Mouse (Mus musculus) C2C12 (cell line): ENCODE data around the gene Tbc1d17. TPM values are rescaled to one million over a fixed set of nuclear protein-coding genes. Genes with fewer than 3 reads are reported as not detected.

Experiments used
- H3K27me3 ChIP-seq: one replicate; pipeline ENCODE4 v1.6.1; 2011; ENCODE audit not compliant: control insufficient read depth, insufficient read depth, insufficient read length
- H3K36me3 ChIP-seq: one replicate; pipeline ENCODE4 v1.6.1; 2011; ENCODE audit not compliant: control insufficient read depth, insufficient read depth
- H3K4me3 ChIP-seq: one replicate; pipeline ENCODE4 v1.5.1; 2011; ENCODE audit warnings: mild to moderate bottlenecking, control low read depth; ENCODE audit not compliant: poor library complexity, insufficient read depth, severe bottlenecking
- H3K79me2 ChIP-seq: one replicate; pipeline ENCODE4 v1.6.1; 2011; ENCODE audit not compliant: control insufficient read depth, insufficient read depth
- H3K79me3 ChIP-seq: one replicate; pipeline ENCODE4 v1.6.1; 2011; ENCODE audit warnings: low read depth, control low read depth
- H3ac ChIP-seq: one replicate; pipeline ENCODE3; 2011; ENCODE audit warnings: low read depth; ENCODE audit not compliant: control insufficient read depth, insufficient read length
- CEBPB ChIP-seq: IDR thresholded peaks from one replicate; pipeline ENCODE4 v1.6.1; 2011; ENCODE audit warnings: low read depth, mild to moderate bottlenecking, control low read depth, moderate library complexity
- CTCF ChIP-seq: IDR thresholded peaks from one replicate; pipeline ENCODE4 v1.5.1; 2011; ENCODE audit not compliant: control insufficient read depth, insufficient read depth, insufficient read length
- FOSL1 ChIP-seq: IDR thresholded peaks from one replicate; pipeline ENCODE4 v1.8.0; 2011; ENCODE audit warnings: mild to moderate bottlenecking, low read length; ENCODE audit not compliant: poor library complexity, insufficient read depth, severe bottlenecking
- MAX ChIP-seq: IDR thresholded peaks from one replicate; pipeline ENCODE4 v1.6.1; 2011; ENCODE audit warnings: mild to moderate bottlenecking, control low read depth
- MYOD1 ChIP-seq: IDR thresholded peaks from one replicate; pipeline ENCODE4 v1.6.1; 2011; ENCODE audit warnings: low read depth; ENCODE audit not compliant: control insufficient read depth, insufficient read length
- MYOG ChIP-seq: IDR thresholded peaks from one replicate; pipeline ENCODE4 v1.6.1; 2011; ENCODE audit not compliant: control insufficient read depth, insufficient read length; ENCODE audit errors: extremely low read depth
- USF1 ChIP-seq: IDR thresholded peaks from one replicate; pipeline ENCODE4 v1.6.1; 2011; ENCODE audit warnings: low read depth, mild to moderate bottlenecking, control low read depth, moderate library complexity
- polyA plus RNA-seq: library from polyadenylated mRNA; unstranded; fragments of >200 nt; fragmentation: generic; extraction: Trizol; gene quantifications from one replicate; pipeline ENCODE4 v1.2.1, GENCODE M21; 2012; ENCODE audit warnings: missing spikeins

Tbc1d17 gene
- polyA plus RNA-seq, 1 experiment, result 38.4 TPM

DNA sequence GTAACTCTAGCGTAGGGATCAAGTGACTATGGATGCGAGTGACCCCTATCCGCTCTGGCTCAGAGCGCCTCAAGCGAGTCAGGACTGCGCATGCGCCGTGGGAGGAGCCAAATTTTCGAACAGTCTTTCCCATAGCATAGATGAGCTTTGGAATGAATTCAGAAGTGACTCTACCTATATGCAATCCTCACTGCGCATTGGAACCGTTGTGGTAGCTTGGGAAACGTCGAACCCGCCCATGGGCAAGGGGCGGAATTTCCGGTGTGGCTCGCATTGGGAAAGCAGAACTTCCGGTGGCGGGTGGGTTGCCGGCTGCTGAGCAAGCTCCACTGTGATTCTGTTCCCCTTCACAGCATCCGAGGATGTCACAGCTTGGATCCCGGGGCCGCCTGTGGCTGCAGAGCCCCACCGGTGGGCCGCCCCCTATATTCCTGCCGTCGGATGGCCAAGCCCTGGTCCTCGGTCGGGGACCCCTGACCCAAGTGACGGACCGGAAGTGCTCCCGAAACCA lies 8.2 kb upstream of the Tbc1d17 start, which contains the start of gene Pnkp:
Gene Pnkp, plus strand, starts transcription at position 98 of the 511 bp plus-strand sequence.
- Histone ChIP-seq H3ac (peak within 1 kb of the TSS; percentile 75), H3K79me3 (peaks cover 12% of the 10 kb centered on the region), H3K36me3 (peaks cover 9% of the 10 kb centered on the region), H3K27me3 (no peaks in the 10 kb centered on the region), H3K79me2 (peaks cover 33% of the 10 kb centered on the region), H3K4me3 (peak within 1 kb of the TSS; percentile 65)
- TF ChIP-seq MYOG (no peak), CEBPB (peak; percentile 30), FOSL1 (no peak), CTCF (no peak), MAX (no peak), MYOD1 (no peak)

DNA sequence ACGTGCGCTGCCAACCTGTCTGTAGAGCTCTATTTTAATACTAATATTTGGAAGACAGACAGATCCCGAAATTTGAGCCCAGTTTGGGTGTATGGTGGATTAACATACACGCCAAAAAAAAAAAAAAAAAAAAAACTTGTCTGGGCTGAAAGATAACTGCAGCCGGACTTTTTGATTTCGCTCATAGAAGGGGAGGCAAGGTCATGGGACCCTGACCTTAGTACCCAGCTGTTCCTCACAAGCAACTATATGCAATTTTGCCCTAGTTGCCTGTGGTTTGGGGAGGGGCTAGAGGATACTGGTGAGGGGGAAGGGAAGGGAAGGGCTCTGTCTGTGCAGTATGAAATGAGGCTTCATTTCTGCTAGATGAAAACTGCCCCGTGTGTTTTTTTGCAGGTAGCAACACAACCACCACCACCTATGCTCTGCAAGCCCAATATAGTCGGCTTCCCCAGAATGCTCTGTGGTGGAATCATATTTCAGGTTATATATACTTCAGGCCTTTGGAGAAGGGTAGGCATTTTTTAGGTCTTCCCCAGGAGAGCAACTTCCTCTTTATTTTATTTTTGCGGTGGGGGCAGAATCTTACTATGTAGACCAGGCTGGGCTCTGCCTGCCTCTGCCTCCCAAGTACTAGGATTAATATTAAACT lies 7.5 kb upstream of the Tbc1d17 start:
- no peaks in the 10 kb centered on the region for H3K27me3 ChIP-seq
- peak overlapping the region; percentile 65 for H3K4me3 ChIP-seq
- no peak overlapping the region for H3ac ChIP-seq
- H3K79me2 ChIP-seq, result peaks cover 40% of the 10 kb centered on the region
- H3K36me3 ChIP-seq, result peaks cover 9% of the 10 kb centered on the region
- TF ChIP-seq MYOD1 (no peak), CTCF (no peak), MYOG (no peak), MAX (no peak), USF1 (no peak), CEBPB (no peak)
- peaks cover 17% of the 10 kb centered on the region for H3K79me3 ChIP-seq

DNA sequence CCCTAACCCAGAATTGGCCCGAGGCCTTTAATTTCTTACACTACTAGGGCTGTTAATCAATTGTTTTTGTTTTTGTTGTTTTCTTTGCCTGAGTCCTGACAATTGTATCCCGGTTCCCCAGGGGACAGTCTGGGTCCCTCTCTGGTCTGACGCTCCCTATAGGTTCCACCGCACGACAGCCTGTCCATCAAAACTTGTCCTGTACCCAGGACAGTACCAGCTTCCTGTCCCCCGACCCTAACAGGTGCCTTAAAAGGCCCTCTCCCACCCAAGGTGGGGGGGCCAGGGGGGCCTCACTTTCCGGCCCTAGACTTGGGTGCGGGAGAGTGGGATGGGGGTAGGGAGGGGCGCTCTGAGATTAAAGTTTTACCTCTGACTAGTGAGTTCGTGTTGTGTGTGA lies 6.2 kb upstream of the Tbc1d17 start:
- no peak for TF ChIP-seq CEBPB
- no peak for TF ChIP-seq MAX
- peaks cover 9% of the 10 kb centered on the region for H3K36me3 ChIP-seq
- H3K27me3 ChIP-seq, result no peaks in the 10 kb centered on the region
- H3K79me3 ChIP-seq, result peaks cover 27% of the 10 kb centered on the region
- no peak overlapping the region for H3ac ChIP-seq
- H3K79me2 ChIP-seq, result peaks cover 47% of the 10 kb centered on the region
- H3K4me3 ChIP-seq, result peak overlapping the region; percentile 2

DNA sequence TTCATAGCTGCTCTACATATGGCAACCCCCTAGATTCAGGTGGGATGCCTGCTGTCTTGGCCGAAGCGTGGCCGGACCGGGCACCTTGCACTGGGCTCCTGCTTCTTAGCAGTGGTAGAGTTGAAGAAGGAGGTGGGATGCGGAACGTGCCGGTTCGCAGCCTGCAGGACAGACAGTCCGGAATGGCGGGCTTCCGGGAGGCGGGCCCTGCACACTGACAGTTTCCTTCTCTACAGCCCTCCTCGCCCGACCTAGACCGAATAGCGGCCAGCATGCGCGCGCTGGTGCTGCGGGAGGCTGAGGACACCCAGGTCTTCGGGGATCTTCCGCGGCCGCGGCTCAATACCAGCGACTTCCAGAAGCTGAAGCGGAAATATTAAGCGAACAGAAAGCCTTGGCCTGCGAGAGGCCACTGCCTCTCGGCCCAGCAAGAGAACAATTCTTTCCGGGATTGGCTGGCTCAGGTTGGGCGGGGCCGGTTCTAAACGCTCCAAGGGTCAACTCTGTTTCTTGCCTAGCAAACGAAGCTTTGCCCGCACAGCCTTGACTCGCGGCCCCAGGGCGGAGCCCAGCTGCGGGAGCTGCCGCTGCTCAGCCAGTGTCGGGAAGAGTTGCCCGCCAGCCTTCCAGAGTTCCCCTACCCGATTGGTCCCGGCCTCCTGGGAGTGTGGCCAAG lies 5.6 kb upstream of the Tbc1d17 start:
- no peak for TF ChIP-seq FOSL1
- no peak for TF ChIP-seq CTCF
- no peak for TF ChIP-seq MAX

DNA sequence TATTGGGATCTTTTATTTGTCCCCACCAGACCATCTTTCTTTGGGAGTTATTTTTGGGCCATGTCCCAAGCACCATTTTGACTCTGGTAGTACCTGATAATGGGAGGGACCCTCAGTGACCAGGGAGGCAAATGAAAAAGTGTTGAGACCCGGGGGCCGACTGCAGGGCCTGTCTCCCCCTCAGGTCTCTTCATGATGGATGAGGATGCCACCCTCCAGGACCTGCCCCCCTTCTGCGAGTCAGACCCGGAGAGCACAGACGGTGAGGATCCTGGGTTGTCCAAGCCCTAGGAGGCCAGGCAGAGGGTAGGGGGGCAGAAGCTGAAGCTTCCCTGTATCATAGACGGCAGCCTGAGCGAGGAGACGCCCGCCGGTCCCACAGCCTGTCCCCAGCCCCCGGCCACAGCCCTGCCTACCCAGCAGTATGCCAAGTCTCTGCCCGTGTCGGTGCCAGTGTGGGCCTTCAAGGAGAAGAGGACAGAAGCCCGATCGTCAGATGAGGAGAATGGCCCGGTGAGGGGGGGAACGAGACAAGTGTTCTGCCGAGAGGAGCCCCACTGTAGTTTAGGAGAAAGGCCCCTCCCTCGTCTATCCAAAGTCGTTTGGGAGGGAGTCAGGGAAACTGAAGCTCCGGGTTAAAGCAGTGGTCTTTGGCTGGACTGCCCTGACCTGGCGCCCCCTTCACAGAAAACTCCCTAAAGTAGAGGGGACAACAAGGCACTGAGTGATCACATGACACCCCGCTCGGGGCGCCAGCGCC lies 4.9 kb upstream of the Tbc1d17 start:
- peaks cover 27% of the 10 kb centered on the region for H3K79me3 ChIP-seq
- H3K27me3 ChIP-seq, result no peaks in the 10 kb centered on the region
- peaks cover 9% of the 10 kb centered on the region for H3K36me3 ChIP-seq
- H3K79me2 ChIP-seq, result peaks cover 53% of the 10 kb centered on the region
- TF ChIP-seq CTCF (no peak), USF1 (peak; percentile 35), FOSL1 (no peak)
- peak overlapping the region; percentile 10 for H3ac ChIP-seq
- peak overlapping the region; percentile 18 for H3K4me3 ChIP-seq

More for the DNA sequence above, 5.6 kb upstream of the Tbc1d17 start:
- H3ac ChIP-seq, result peak overlapping the region; percentile 31
- H3K79me2 ChIP-seq, result peaks cover 53% of the 10 kb centered on the region
- H3K27me3 ChIP-seq, result no peaks in the 10 kb centered on the region
- H3K79me3 ChIP-seq, result peaks cover 27% of the 10 kb centered on the region
- H3K4me3 ChIP-seq, result peak overlapping the region; percentile 18
- peaks cover 9% of the 10 kb centered on the region for H3K36me3 ChIP-seq
